10 mouse cellular contexts compared by ENCODE assay signal in the genomic region with DNA sequence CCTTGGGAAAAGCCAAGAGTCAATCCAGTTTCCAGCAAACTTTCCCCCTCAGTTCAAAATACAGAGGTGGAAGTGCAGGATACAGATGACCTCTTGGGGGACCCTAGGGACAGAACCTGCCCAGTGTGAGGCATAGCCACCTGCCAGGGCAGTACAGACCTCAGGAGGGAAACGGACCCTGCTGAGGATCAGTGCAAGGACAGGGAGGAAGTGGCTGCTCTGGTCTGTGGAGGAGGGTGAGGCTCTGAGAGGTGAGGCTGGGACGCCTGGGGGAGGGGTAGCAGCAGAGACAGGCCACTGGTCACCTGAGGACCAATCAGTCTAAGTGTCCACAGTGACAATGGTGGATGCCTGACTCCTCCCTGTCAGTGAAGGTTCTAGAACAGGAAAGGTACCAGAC.
DNase-seq lines count a peak whose midpoint lies in the region; ATAC-seq and TF ChIP-seq lines count a peak whose summit lies in the region.
"Had no signal": no experiment of that assay in that cellular context is flagged by ENCODE, and none has a peak within 500 bp of the region (broad histone marks: within the 10 kb centered on the region; RNA-seq: fewer than 3 reads in every experiment).

No protein-coding gene starts in this region.

- H3K9ac ChIP-seq in heart, embryonic 16.5 days (ENCODE audit: low read length): no peak overlapping the region
- no peak overlapping the region for H3K9ac ChIP-seq in kidney, postnatal 0 days (ENCODE audit: low read depth, low read length)
- H3K9ac ChIP-seq in limb, embryonic 14.5 days (ENCODE audit: low read depth, low read length, severe bottlenecking): no peak overlapping the region
- no peak overlapping the region for H3K9ac ChIP-seq in stomach, embryonic 14.5 days (replicated peaks; ENCODE audit: low read depth, low read length)
- H3K9ac ChIP-seq: forebrain, embryonic 13.5 days had no signal

- 0 out of 2 replicates have a peak, but pooled peaks have one; percentile 15 for ATAC-seq in heart, embryonic 16.5 days (replicated peaks; ENCODE audit: extremely low read depth, insufficient read depth, low FRiP score)
- peak; percentile 21; the same call in 1 of the 2 replicates for ATAC-seq in kidney, postnatal 0 days (replicated peaks; ENCODE audit: low FRiP score, low read depth)
- ATAC-seq in limb, embryonic 14.5 days (ENCODE audit: low FRiP score, low read depth): peak; percentile 19; the same call in 1 of the 2 replicates
- ATAC-seq in stomach, embryonic 14.5 days (ENCODE audit: insufficient number of reproducible peaks, insufficient read depth, low FRiP score, low read depth): peak; percentile 55; the same call in 1 of the 2 replicates

- DNase-seq in heart, adult 18-20 months: no peak
- no peak for DNase-seq in kidney, postnatal 0 days (ENCODE audit: low spot score)
- DNase-seq in kidney, adult 8-10 months: no peak
- no peak for DNase-seq in limb, embryonic 14.5 days (ENCODE audit: low spot score)
- DNase-seq in adipocyte (ENCODE audit: low spot score): no peak

- no peaks in the 10 kb centered on the region for H3K9me3 ChIP-seq in heart, embryonic 16.5 days (replicated peaks; ENCODE audit: control insufficient read depth, low read length)
- no peaks in the 10 kb centered on the region for H3K9me3 ChIP-seq in kidney, postnatal 0 days (replicated peaks; ENCODE audit: low read length)
- H3K9me3 ChIP-seq in limb, embryonic 14.5 days (ENCODE audit: control insufficient read depth, low read length): no peaks in the 10 kb centered on the region
- no peaks in the 10 kb centered on the region for H3K9me3 ChIP-seq in stomach, embryonic 14.5 days (ENCODE audit: control insufficient read depth, low read depth, low read length)
- H3K9me3 ChIP-seq: forebrain, embryonic 13.5 days had no signal

- H3K4me1 ChIP-seq in heart, embryonic 16.5 days (ENCODE audit: control insufficient read depth, insufficient read depth, low read length): no peaks in the 10 kb centered on the region
- no peaks in the 10 kb centered on the region for H3K4me1 ChIP-seq in kidney, postnatal 0 days (replicated peaks; ENCODE audit: insufficient read depth, low read length)
- no peaks in the 10 kb centered on the region for H3K4me1 ChIP-seq in limb, embryonic 14.5 days (ENCODE audit: control insufficient read depth, insufficient read depth, low read length)
- H3K4me1 ChIP-seq in stomach, embryonic 14.5 days (ENCODE audit: control insufficient read depth, insufficient read depth, low read length): no peaks in the 10 kb centered on the region
- H3K4me1 ChIP-seq: forebrain, embryonic 13.5 days had no signal

- H3K27me3 ChIP-seq in heart, embryonic 16.5 days (ENCODE audit: control insufficient read depth, insufficient read depth, low read length): no peaks in the 10 kb centered on the region; the same call in 1 of the 2 replicates
- H3K27me3 ChIP-seq in kidney, postnatal 0 days (ENCODE audit: insufficient read depth, low read length): no peaks in the 10 kb centered on the region
- no peaks in the 10 kb centered on the region for H3K27me3 ChIP-seq in limb, embryonic 14.5 days (ENCODE audit: control insufficient read depth, insufficient read depth, low read length)
- no peaks in the 10 kb centered on the region for H3K27me3 ChIP-seq in stomach, embryonic 14.5 days (ENCODE audit: control insufficient read depth, insufficient read depth, low read length)

- H3K4me2 ChIP-seq in heart, embryonic 16.5 days (ENCODE audit: low read depth, low read length): no peak overlapping the region
- H3K4me2 ChIP-seq in kidney, postnatal 0 days (ENCODE audit: low read length): no peak overlapping the region
- H3K4me2 ChIP-seq in limb, embryonic 14.5 days (replicated peaks; ENCODE audit: low read depth, low read length, severe bottlenecking): no peak overlapping the region
- no peak overlapping the region for H3K4me2 ChIP-seq in stomach, embryonic 14.5 days (replicated peaks; ENCODE audit: low read depth, low read length)
- H3K4me2 ChIP-seq: forebrain, embryonic 13.5 days; liver, embryonic 11.5 days had no signal

- TF ChIP-seq CTCF in kidney, postnatal 0 days (IDR thresholded peaks at IDR 0.05; ENCODE audit: low read depth): no peak

- no peak overlapping the region for H3K4me3 ChIP-seq in heart, embryonic 16.5 days (ENCODE audit: low read length)
- no peak overlapping the region for H3K4me3 ChIP-seq in kidney, postnatal 0 days (replicated peaks; ENCODE audit: low read depth, low read length)
- H3K4me3 ChIP-seq in limb, embryonic 14.5 days (replicated peaks; ENCODE audit: low read length): no peak overlapping the region
- H3K4me3 ChIP-seq in stomach, embryonic 14.5 days (ENCODE audit: low read depth, low read length): no peak overlapping the region
- H3K4me3 ChIP-seq: forebrain, embryonic 13.5 days; layer of hippocampus, adult 2 months had no signal

- H3K36me3 ChIP-seq in heart, embryonic 16.5 days (ENCODE audit: control insufficient read depth, insufficient read depth): no peaks in the 10 kb centered on the region
- H3K36me3 ChIP-seq in kidney, postnatal 0 days (ENCODE audit: insufficient read depth, low read length): no peaks in the 10 kb centered on the region
- no peaks in the 10 kb centered on the region for H3K36me3 ChIP-seq in limb, embryonic 14.5 days (ENCODE audit: control insufficient read depth, insufficient read depth, low read length)
- H3K36me3 ChIP-seq in stomach, embryonic 14.5 days (ENCODE audit: control insufficient read depth, insufficient read depth, low read length): no peaks in the 10 kb centered on the region

- TF ChIP-seq POLR2A in limb, embryonic 14.5 days (IDR thresholded peaks at IDR 0.05; ENCODE audit: borderline replicate concordance, extremely low read depth, insufficient read depth, insufficient read length): no peak

- no peak overlapping the region for H3K27ac ChIP-seq in heart, embryonic 16.5 days (ENCODE audit: low read length)
- no peak overlapping the region for H3K27ac ChIP-seq in kidney, postnatal 0 days
- H3K27ac ChIP-seq in limb, embryonic 14.5 days (replicated peaks; ENCODE audit: low read depth, low read length): no peak overlapping the region
- H3K27ac ChIP-seq in stomach, embryonic 14.5 days (ENCODE audit: low read length): no peak overlapping the region
- H3K27ac ChIP-seq: forebrain, embryonic 13.5 days; layer of hippocampus, adult 2 months had no signal

- WGBS in heart, embryonic 16.5 days: 53% methylated on average over 2 of the region's 2 CpGs
- 46% methylated on average over 2 of the region's 2 CpGs for WGBS in kidney, postnatal 0 days
- 66% methylated on average over 2 of the region's 2 CpGs for WGBS in limb, embryonic 14.5 days
- 47% methylated on average over 2 of the region's 2 CpGs for WGBS in stomach, embryonic 14.5 days
